Mouse (Mus musculus): ENCODE data around the gene Erfe. TPM values are rescaled to one million over a fixed set of nuclear protein-coding genes. Genes with fewer than 3 reads are reported as not detected.

Erfe gene
- polyA plus RNA-seq, 1 experiment: 13.1 TPM

DNA sequence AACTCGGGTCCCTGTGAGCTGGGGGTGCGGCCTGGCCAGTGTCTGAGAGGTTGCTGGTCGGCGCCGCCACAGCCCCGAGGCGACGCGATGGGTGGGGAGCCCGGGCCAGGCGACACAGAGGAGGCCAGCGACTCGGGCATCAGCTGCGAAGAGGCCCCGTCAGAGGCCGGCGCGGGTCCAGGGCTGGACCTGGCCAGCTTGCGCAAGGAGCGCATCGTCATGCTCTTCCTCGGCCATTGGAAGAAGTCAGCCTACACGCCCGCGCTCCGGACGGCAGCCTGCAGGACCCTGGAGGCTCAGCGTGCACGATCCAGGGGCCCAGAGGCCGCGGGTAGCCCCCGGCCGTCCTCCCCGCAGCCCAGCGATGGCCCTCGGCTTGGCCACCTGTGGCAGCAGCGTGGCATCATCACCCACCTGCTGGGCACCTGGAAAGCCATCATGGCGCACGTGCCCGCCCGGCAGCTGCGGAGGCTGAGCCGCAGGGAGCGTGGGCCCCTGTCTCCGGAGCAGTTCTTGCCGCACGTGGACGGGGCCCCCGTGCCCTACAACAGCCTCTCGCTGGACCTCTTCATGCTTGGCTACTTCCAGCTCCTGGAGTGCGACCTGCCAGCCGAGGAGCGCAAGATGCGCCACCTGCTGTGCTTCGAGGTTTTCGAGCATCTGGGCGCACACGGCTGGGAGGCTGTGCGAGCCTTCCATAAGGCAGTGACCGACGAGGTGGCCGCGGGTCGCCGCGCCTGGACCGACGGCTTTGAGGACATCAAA, 21.1 kb upstream of the Erfe start:
- TF ChIP-seq MYOD1 (IDR thresholded peaks at IDR 0.05; ENCODE audit: control insufficient read depth in 1 of 3, insufficient read length in 2 of 3, low read depth in 2 of 3) (no peak), MYOG (IDR thresholded peaks at IDR 0.05; ENCODE audit: control insufficient read depth in 1 of 3, insufficient read depth in 1 of 3, insufficient read length in 2 of 3, low read depth in 2 of 3) (peak in 1 of 3 experiments; percentile 1), E2F4 (IDR thresholded peaks at IDR 0.05; ENCODE audit: insufficient read depth) (no peak), MAX (IDR thresholded peaks at IDR 0.05; ENCODE audit: low read depth) (no peak)
- Histone ChIP-seq H3K4me2 (ENCODE audit: low read depth) (no peak overlapping the region), H3ac (ENCODE audit: control insufficient read depth, insufficient read length) (no peak overlapping the region), H3K79me2 (ENCODE audit: control insufficient read depth, insufficient read depth) (no peaks in the 10 kb centered on the region), H3K36me3 (ENCODE audit: control insufficient read depth, insufficient read depth) (no peaks in the 10 kb centered on the region), H3K27me3 (ENCODE audit: control insufficient read depth, insufficient read depth, insufficient read length) (no peaks in the 10 kb centered on the region), H3K4me3 (no peak overlapping the region)

DNA sequence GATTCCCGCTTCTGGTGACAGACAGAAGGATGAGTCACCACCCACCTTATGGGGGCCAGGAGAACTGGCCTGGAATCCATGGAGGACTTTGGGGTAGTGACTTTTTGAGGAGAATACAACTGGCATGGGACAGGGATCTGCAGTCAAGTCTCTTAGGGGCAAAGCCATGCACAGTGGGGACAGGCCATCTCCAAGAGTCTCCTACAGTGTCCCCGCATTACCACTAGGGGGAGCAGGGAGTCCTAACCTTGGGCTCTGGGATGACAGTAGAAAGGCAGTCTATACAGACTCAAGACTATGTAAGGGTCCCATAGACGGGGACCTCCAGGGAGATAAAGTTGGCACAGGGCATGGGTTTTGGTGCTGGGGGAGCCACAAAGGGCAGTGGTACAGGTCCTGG, 19.3 kb upstream of the Erfe start:
- Histone ChIP-seq H3K36me3 (ENCODE audit: control insufficient read depth, insufficient read depth) (no peaks in the 10 kb centered on the region), H3K4me2 (ENCODE audit: low read depth) (no peak overlapping the region), H3K4me3 (no peak overlapping the region), H3ac (ENCODE audit: control insufficient read depth, insufficient read length) (no peak overlapping the region), H3K27me3 (ENCODE audit: control insufficient read depth, insufficient read depth, insufficient read length) (no peaks in the 10 kb centered on the region), H3K79me2 (ENCODE audit: control insufficient read depth, insufficient read depth) (no peaks in the 10 kb centered on the region)
- no peak for TF ChIP-seq POLR2A (IDR thresholded peaks at IDR 0.05; ENCODE audit: insufficient read length, low read depth)
- TF ChIP-seq TCF12 (IDR thresholded peaks at IDR 0.05; ENCODE audit: insufficient read depth, poor library complexity, severe bottlenecking): no peak
- no peak for TF ChIP-seq E2F4 (IDR thresholded peaks at IDR 0.05; ENCODE audit: insufficient read depth)
- TF ChIP-seq POLR2AphosphoS2 (IDR thresholded peaks at IDR 0.05; ENCODE audit: insufficient read length, low read depth): no peak
- TF ChIP-seq SRF (IDR thresholded peaks at IDR 0.05; ENCODE audit: control insufficient read depth, insufficient read length, low read depth): no peak
- TF ChIP-seq CEBPB (IDR thresholded peaks at IDR 0.05; ENCODE audit: insufficient read depth, poor library complexity, severe bottlenecking): no peak
- no peak for TF ChIP-seq MAX (IDR thresholded peaks at IDR 0.05; ENCODE audit: low read depth)
- TF ChIP-seq REST (IDR thresholded peaks at IDR 0.05; ENCODE audit: insufficient read depth, insufficient read length): no peak
- TF ChIP-seq TCF3 (IDR thresholded peaks at IDR 0.05; ENCODE audit: insufficient read length, low read depth): no peak
- TF ChIP-seq MYOD1 (IDR thresholded peaks at IDR 0.05; ENCODE audit: control insufficient read depth in 1 of 3, insufficient read length in 2 of 3, low read depth in 2 of 3): no peak
- no peak for TF ChIP-seq USF1 (IDR thresholded peaks at IDR 0.05; ENCODE audit: low read depth)

GRCm38 (mm10) chr1:91350841-91351240, 15.4 kb upstream of the Erfe start, which contains the start of gene Klhl30:
Gene Klhl30, plus strand, starts transcription at chr1:91351016.
- Histone ChIP-seq H3K27me3 (ENCODE audit: control insufficient read depth, insufficient read depth, insufficient read length) (no peaks in the 10 kb centered on the region), H3K4me3 (peak within 1 kb of the TSS; percentile 31), H3K79me2 (ENCODE audit: control insufficient read depth, insufficient read depth) (peaks cover 10% of the 10 kb centered on the region), H3K36me3 (ENCODE audit: control insufficient read depth, insufficient read depth) (peaks cover 6% of the 10 kb centered on the region), H3ac (ENCODE audit: control insufficient read depth, insufficient read length) (no peak within 1 kb of the TSS), H3K4me2 (ENCODE audit: low read depth) (peak within 1 kb of the TSS; percentile 78)
- TF ChIP-seq USF1 (IDR thresholded peaks at IDR 0.05; ENCODE audit: low read depth) (peak; percentile 75), POLR2A (IDR thresholded peaks at IDR 0.05; ENCODE audit: insufficient read length, low read depth) (no peak)

DNA sequence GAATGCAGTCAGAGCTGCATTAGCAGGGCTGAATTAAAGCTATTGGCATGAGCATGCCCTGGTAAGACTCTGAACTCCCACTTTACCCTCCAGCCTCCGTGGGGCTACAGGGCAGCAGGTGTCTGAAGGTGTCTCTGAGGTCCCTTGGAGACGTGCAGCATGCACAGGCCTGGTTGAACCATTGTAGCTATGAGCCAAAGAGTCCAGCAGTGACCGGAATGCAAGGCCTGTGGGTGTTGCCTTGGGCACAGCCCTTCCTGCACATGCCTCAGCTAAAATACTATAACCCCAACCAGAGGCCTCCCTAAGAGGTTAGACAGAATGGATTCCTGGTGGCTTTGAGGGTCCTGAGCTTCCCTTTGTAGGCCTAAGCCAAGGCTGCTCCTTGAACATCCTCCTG, 15.0 kb upstream of the Erfe start:
- Histone ChIP-seq H3ac (ENCODE audit: control insufficient read depth, insufficient read length) (no peak overlapping the region), H3K36me3 (ENCODE audit: control insufficient read depth, insufficient read depth) (peaks cover 7% of the 10 kb centered on the region), H3K4me3 (peak overlapping the region; percentile 31), H3K27me3 (ENCODE audit: control insufficient read depth, insufficient read depth, insufficient read length) (no peaks in the 10 kb centered on the region), H3K79me2 (ENCODE audit: control insufficient read depth, insufficient read depth) (peaks cover 10% of the 10 kb centered on the region), H3K4me2 (ENCODE audit: low read depth) (peak overlapping the region; percentile 78)
- TF ChIP-seq CEBPB (IDR thresholded peaks at IDR 0.05; ENCODE audit: insufficient read depth, poor library complexity, severe bottlenecking): no peak
- peak in 2 of 3 experiments; percentile 10 to 79 for TF ChIP-seq MYOG (IDR thresholded peaks at IDR 0.05; ENCODE audit: control insufficient read depth in 1 of 3, insufficient read depth in 1 of 3, insufficient read length in 2 of 3, low read depth in 2 of 3)

DNA sequence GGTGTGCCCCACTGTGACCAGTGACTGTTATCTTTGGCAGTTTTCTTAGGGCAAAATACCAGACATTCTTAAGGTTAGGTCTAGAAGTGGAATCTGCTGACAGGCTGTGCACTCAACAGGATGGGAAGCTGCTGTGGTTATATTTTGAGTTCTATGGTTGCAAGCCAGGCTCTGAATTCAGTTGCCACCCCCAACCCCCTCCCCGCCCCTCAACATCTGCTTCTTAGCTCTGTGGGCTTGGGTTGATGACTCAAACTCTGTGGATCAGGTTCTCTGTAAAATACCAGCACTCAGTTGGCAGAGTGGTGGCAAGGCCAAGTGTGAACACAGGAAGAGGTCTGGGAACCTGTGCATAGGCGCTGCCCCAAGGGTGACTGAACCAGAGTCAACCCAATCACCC, 14.0 kb upstream of the Erfe start:
- no peak for TF ChIP-seq SRF (IDR thresholded peaks at IDR 0.05; ENCODE audit: control insufficient read depth, insufficient read length, low read depth)
- no peak for TF ChIP-seq E2F4 (IDR thresholded peaks at IDR 0.05; ENCODE audit: insufficient read depth)
- peak in 2 of 3 experiments; percentile 34 to 52 for TF ChIP-seq MYOD1 (IDR thresholded peaks at IDR 0.05; ENCODE audit: control insufficient read depth in 1 of 3, insufficient read length in 2 of 3, low read depth in 2 of 3)
- no peak for TF ChIP-seq MAX (IDR thresholded peaks at IDR 0.05; ENCODE audit: low read depth)
- peak in 1 of 3 experiments; percentile 60 for TF ChIP-seq MYOG (IDR thresholded peaks at IDR 0.05; ENCODE audit: control insufficient read depth in 1 of 3, insufficient read depth in 1 of 3, insufficient read length in 2 of 3, low read depth in 2 of 3)
- no peak for TF ChIP-seq REST (IDR thresholded peaks at IDR 0.05; ENCODE audit: insufficient read depth, insufficient read length)
- TF ChIP-seq CEBPB (IDR thresholded peaks at IDR 0.05; ENCODE audit: insufficient read depth, poor library complexity, severe bottlenecking): no peak
- TF ChIP-seq TCF3 (IDR thresholded peaks at IDR 0.05; ENCODE audit: insufficient read length, low read depth): no peak
- TF ChIP-seq POLR2A (IDR thresholded peaks at IDR 0.05; ENCODE audit: insufficient read length, low read depth): peak; percentile 27
- TF ChIP-seq POLR2AphosphoS2 (IDR thresholded peaks at IDR 0.05; ENCODE audit: insufficient read length, low read depth): no peak
- TF ChIP-seq TCF12 (IDR thresholded peaks at IDR 0.05; ENCODE audit: insufficient read depth, poor library complexity, severe bottlenecking): peak; percentile 38
- no peak for TF ChIP-seq USF1 (IDR thresholded peaks at IDR 0.05; ENCODE audit: low read depth)
- no peak overlapping the region for H3ac ChIP-seq (ENCODE audit: control insufficient read depth, insufficient read length)
- H3K27me3 ChIP-seq (ENCODE audit: control insufficient read depth, insufficient read depth, insufficient read length): no peaks in the 10 kb centered on the region
- H3K36me3 ChIP-seq (ENCODE audit: control insufficient read depth, insufficient read depth): peaks cover 13% of the 10 kb centered on the region
- peaks cover 10% of the 10 kb centered on the region for H3K79me2 ChIP-seq (ENCODE audit: control insufficient read depth, insufficient read depth)
- peak overlapping the region; percentile 78 for H3K4me2 ChIP-seq (ENCODE audit: low read depth)
- H3K4me3 ChIP-seq: peak overlapping the region; percentile 31
